Mouse (Mus musculus) small intestine, adult 2 months (tissue): ENCODE results near the gene Mical3.

Experiments
- CTCF ChIP-seq: fragments of 200-500 bp; IDR thresholded peaks from 2 replicates; pipeline ENCODE4 v1.5.1; 2012; ENCODE audit warnings: low read depth, mild to moderate bottlenecking, control low read depth, inconsistent platforms, low read length, moderate library complexity, mixed read lengths; ENCODE audit not compliant: insufficient replicate concordance, insufficient read length; ENCODE audit errors: extremely low read depth
- POLR2A ChIP-seq: fragments of 200-500 bp; IDR thresholded peaks from 2 replicates; pipeline ENCODE4 v1.6.1; 2012; ENCODE audit warnings: low read depth, mild to moderate bottlenecking, control low read depth, inconsistent platforms, low read length, moderate library complexity

GRCm38 (mm10) chr6:121028514-121028913 lies 102.3 kb downstream of the Mical3 start:
- TF ChIP-seq POLR2A (no peak), CTCF (no peak)
